Mouse (Mus musculus) liver, postnatal 0 days (tissue): ENCODE results near the gene Syn3.

Source experiments
- CTCF ChIP-seq: sonication (generic); IDR thresholded peaks from 2 replicates; pipeline ENCODE4 v1.5.1; 2016; ENCODE audit warnings: antibody characterized with exemption, low read depth
- EP300 ChIP-seq: IDR thresholded peaks from 2 replicates; pipeline ENCODE4 v1.6.1; 2016; ENCODE audit warnings: antibody characterized with exemption, low read depth, mild to moderate bottlenecking

DNA sequence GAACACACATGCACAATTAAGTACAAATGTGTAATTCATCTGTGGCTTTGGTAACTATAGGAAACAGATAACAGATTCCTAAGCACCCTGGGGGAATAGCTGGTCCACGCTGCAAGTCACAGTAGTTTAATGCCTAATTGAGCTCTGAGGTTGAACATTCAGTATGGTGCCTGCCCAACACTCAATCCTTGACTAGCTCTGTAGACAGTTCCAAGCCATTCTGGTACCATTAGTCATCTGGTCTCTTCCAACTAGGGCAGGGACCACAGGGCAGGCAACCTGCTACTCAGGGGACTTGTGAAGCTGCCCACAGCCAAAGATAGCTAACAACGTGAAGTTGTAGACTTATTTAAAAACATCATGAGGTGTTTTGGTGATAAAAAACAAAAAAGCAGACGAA lies 241.7 kb downstream of the Syn3 start:
- TF ChIP-seq CTCF (no peak), EP300 (no peak)
